Mouse (Mus musculus) lung, adult 2 months (tissue): ENCODE results near the gene Clic4.

ENCODE experiments used
- CTCF ChIP-seq: fragments of 200-500 bp; IDR thresholded peaks from 2 replicates; pipeline ENCODE4 v1.5.1; 2011; ENCODE audit warnings: mild to moderate bottlenecking, low read length, control low read depth; ENCODE audit not compliant: insufficient read depth
- POLR2A ChIP-seq: fragments of 200-500 bp; IDR thresholded peaks from 2 replicates; pipeline ENCODE4 v1.6.1; 2011; ENCODE audit warnings: low read depth, mild to moderate bottlenecking, control low read depth, low read length, borderline replicate concordance; ENCODE audit errors: extremely low read depth

GRCm38 (mm10) chr4:135230661-135231060 lies 42.0 kb downstream of the Clic4 start:
- no peak for TF ChIP-seq POLR2A
- TF ChIP-seq CTCF = no peak
